Mouse (Mus musculus) olfactory bulb, adult 2 months (tissue): Measurements from ENCODE around the gene Wdr62. TPM values are rescaled to one million over a fixed set of nuclear protein-coding genes. Genes with fewer than 3 reads are reported as not detected.
"Not testable (repeated sequence)": the region's sequence is repeated elsewhere in the genome, so short reads cannot be mapped to it uniquely, and the experiment has no call there.

Source experiments
- H3K27ac ChIP-seq: fragments of 200-500 bp; 2 replicates; pipeline ENCODE4 v1.5.1; 2012; ENCODE audit warnings: low read depth, low read length; ENCODE audit not compliant: insufficient read depth
- H3K4me1 ChIP-seq: fragments of 200-500 bp; 2 replicates; pipeline ENCODE4 v1.6.1; 2012; ENCODE audit warnings: low read length; ENCODE audit not compliant: control insufficient read depth, insufficient read depth
- H3K4me3 ChIP-seq: fragments of 200-500 bp; 2 replicates; pipeline ENCODE4 v1.5.1; 2012; ENCODE audit warnings: mild to moderate bottlenecking, low read depth, low read length, moderate library complexity; ENCODE audit not compliant: insufficient read depth
- CTCF ChIP-seq: fragments of 200-500 bp; IDR thresholded peaks from 2 replicates; pipeline ENCODE4 v1.5.1; 2012; ENCODE audit warnings: low read depth, mild to moderate bottlenecking, low read length, moderate library complexity; ENCODE audit not compliant: insufficient read depth
- POLR2A ChIP-seq: fragments of 200-500 bp; IDR thresholded peaks from 2 replicates; pipeline ENCODE4 v1.6.1; 2012; ENCODE audit warnings: mild to moderate bottlenecking, low read depth, low read length, moderate library complexity; ENCODE audit not compliant: insufficient read depth
- WGBS: fragments of 180-500 bp; shearing (Covaris S2); methylation state at CpG from one replicate; pipeline ENCODE4 v1.1.7; 2018; 5-methylcytosine and 5-hydroxymethylcytosine counted together
- polyA plus RNA-seq: library from polyadenylated mRNA; stranded (reverse); fragments of >200 nt; gene quantifications from 2 replicates; pipeline ENCODE4 v1.2.4, GENCODE M21; 2012; ENCODE audit warnings: low replicate concordance; ENCODE audit not compliant: missing spikeins, insufficient read depth, insufficient read length

Wdr62 gene
- polyA plus RNA-seq, 1 experiment = not detected

- Histone ChIP-seq H3K4me3 (peak overlapping the region; percentile 74), H3K4me1 (0 out of 2 replicates have a peak, but pooled peaks cover 4% of the 10 kb centered on the region), H3K27ac (no peak overlapping the region)
- 9% methylated on average over 6 of the region's 6 CpGs for WGBS
- TF ChIP-seq CTCF (no peak), POLR2A (no peak)
Observed at GRCm38 (mm10) chr7:30279536-30279935, 683 bp downstream of the Wdr62 start.

- WGBS = 45% methylated on average over 2 of the region's 2 CpGs
- TF ChIP-seq CTCF = no peak
- no peak for TF ChIP-seq POLR2A
- Histone ChIP-seq H3K4me3 (no peak overlapping the region), H3K27ac (no peak overlapping the region), H3K4me1 (0 out of 2 replicates have a peak, but pooled peaks cover 4% of the 10 kb centered on the region)
Observed at GRCm38 (mm10) chr7:30278911-30279310, 1.3 kb downstream of the Wdr62 start.

- Histone ChIP-seq H3K4me1 (no peaks in the 10 kb centered on the region), H3K27ac (no peak overlapping the region), H3K4me3 (no peak overlapping the region)
- no peak for TF ChIP-seq POLR2A
- TF ChIP-seq CTCF = no peak
- WGBS = 90% methylated on average over 6 of the region's 6 CpGs
Observed at GRCm38 (mm10) chr7:30274383-30274782, 5.8 kb downstream of the Wdr62 start.

DNA sequence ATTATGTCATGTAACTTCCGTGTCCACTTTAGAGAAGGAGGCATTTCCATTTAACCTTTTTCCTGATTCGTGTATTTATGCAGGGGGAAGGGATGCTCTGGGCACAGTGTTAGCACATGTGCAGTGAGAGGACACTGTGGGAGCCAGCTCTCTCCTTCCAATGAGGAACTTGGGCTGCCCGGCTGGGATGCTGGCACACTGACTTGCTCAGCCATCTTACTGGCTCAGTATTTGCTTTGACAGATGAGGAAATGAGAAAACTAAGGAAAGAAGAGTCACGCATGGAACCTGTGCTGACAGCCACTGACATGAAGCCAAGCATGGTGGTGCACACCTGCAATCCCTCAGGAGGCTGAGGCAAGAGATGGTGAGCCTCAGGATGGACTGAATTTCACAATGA, 10.6 kb downstream of the Wdr62 start:
- TF ChIP-seq CTCF = no peak
- no peak for TF ChIP-seq POLR2A
- 85% methylated on average over 4 of the region's 4 CpGs for WGBS
- Histone ChIP-seq H3K4me3 (no peak overlapping the region), H3K27ac (no peak overlapping the region), H3K4me1 (no peaks in the 10 kb centered on the region)

DNA sequence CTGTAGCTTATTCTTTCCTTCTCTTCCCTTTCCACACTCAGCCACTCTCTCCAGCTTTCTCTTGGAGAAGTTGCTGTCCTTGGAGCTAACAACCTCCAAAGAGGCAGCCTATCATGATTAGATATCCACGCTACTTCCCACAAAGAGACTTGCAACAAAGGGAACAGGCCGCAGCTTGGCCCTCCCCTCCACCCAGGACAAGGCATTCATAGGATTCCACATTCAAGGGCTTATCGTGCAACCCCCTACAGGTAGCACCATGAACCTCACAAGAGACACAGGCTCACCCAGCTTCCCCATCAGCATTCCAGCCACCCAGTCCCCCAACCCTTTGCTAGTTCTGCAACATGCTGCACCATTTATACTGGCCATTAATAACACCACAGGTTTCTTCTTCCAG, 13.4 kb downstream of the Wdr62 start:
- Histone ChIP-seq H3K4me3 (no peak overlapping the region), H3K4me1 (no peaks in the 10 kb centered on the region), H3K27ac (no peak overlapping the region)
- no peak for TF ChIP-seq POLR2A
- TF ChIP-seq CTCF = no peak
- WGBS = 81% methylated on average over 3 of the region's 3 CpGs

DNA sequence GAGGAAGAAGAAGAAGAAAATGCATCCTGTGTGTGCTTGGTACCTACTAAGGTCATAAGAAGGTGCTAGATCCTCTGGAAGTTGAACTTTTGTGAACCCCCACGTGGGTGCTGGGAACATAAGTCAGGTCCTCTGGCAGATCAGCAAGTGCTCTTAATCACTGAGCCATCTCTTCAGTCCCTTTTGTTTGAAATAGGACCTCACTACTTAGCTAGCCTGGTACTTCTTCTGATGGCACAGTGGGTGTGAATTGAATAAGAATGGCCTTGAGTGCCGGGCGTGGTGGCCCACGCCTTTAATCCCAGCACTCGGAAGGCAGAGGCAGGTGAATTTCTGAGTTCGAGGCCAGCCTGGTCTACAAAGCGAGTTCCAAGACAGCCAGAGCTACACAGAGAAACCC, 14.3 kb downstream of the Wdr62 start:
- no peak for TF ChIP-seq CTCF
- TF ChIP-seq POLR2A = no peak
- H3K27ac ChIP-seq = no peak overlapping the region
- no peaks in the 10 kb centered on the region for H3K4me1 ChIP-seq
- 96% methylated on average over 7 of the region's 7 CpGs for WGBS
- H3K4me3 ChIP-seq = no peak overlapping the region

- TF ChIP-seq POLR2A (no peak), CTCF (no peak)
Observed at GRCm38 (mm10) chr7:30265531-30265930, 14.7 kb downstream of the Wdr62 start.

GRCm38 (mm10) chr7:30265041-30265440, 15.2 kb downstream of the Wdr62 start:
- no peak overlapping the region for H3K4me3 ChIP-seq
- no peak overlapping the region for H3K27ac ChIP-seq
- WGBS = 88% methylated on average over 2 of the region's 2 CpGs
- no peaks in the 10 kb centered on the region for H3K4me1 ChIP-seq
- TF ChIP-seq CTCF (no peak), POLR2A (no peak)

More at GRCm38 (mm10) chr7:30265531-30265930, 14.7 kb downstream of the Wdr62 start:
- no peaks in the 10 kb centered on the region for H3K4me1 ChIP-seq
- 96% methylated on average over 5 of the region's 5 CpGs for WGBS
- H3K4me3 ChIP-seq = no peak overlapping the region
- H3K27ac ChIP-seq = no peak overlapping the region

DNA sequence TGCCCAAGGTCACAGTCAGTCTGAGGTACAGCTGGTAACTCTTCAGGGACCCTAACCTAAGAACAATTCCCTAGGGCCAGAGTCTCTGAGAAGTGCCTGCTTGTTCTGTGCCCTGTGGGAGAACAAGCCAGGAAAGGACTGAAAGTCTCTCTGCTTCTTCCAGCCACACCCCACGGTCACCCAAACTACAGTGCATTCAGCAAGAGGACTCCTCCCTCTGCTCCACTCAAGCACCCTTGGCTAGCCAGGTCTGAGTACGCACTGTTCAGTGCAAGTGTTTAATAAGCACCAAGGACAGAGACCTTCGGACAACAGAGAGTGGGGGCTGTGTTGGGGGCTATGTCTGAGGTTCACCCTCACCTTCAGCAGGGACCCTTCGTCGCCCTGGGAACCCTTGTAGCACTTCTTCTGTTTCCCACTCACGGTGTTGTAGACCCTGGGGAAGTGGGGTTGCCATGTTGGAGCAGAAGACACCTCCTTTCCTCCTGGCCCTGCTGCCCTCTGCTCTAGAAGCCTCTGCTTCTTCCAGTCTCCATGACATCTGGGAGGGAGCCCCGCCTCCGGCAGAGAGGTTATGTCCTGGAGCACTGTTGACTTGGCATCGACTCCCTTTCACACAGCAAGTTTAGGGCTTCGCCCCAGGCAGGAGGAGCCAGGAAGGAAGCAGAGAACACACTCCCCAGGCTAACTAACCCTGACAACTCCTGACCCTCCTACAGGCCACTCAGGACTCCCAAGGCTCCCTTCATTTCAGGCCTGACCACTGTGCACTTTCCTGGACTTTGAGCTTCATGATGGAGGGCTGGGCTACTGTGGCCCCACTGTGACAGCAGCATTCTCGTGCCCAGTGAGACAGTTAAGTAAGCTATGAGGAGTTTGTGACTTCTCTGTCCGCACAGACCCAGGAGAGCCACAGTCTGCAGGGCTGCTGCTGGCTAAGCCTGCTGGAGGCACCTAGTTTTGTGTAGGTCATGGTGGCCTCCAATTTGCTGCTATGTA, 28.0 kb downstream of the Wdr62 start:
- no peak for TF ChIP-seq POLR2A
- TF ChIP-seq CTCF = no peak
- 86% methylated on average over 12 of the region's 12 CpGs for WGBS
- Histone ChIP-seq H3K27ac (no peak overlapping the region), H3K4me1 (no peaks in the 10 kb centered on the region), H3K4me3 (no peak overlapping the region)

DNA sequence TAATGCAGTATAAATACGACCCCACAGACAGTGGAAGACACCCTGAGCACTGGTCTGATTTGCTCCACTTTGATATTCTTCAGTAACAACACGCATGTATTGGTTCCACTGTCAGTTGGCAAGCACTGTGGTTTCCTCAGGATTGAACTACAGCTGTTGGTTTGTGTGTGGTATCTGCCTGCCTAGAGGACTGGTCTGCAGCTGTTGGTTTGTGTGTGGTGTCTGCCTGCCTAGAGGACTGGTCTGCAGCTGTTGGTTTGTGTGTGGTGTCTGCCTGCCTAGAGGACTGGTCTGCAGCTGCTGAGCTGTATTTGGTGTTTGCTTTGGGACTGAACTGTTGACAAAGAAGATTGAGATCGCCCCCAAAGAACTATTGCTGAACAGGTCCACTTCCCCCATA, 42.8 kb downstream of the Wdr62 start:
- peaks cover 11% of the 10 kb centered on the region for H3K4me1 ChIP-seq
- H3K4me3 ChIP-seq, H3K27ac ChIP-seq: not testable (repeated sequence)
- WGBS = 88% methylated on average over 3 of the region's 3 CpGs
